Mouse (Mus musculus) brain, embryonic 18.5 days (tissue): Measurements from ENCODE around the gene Mettl7a3.
A peak's percentile ranks its signal among the peaks of the same experiment; 100 is the strongest.
"Not testable (repeated sequence)": the region's sequence is repeated elsewhere in the genome, so short reads cannot be mapped to it uniquely, and the experiment has no call there.

Source experiments
- DNase-seq: peaks from one replicate; pipeline ENCODE4 v3.0.0-alpha.2; 2012; ENCODE audit warnings: low read depth, low spot score

Gene Mettl7a3

DNA sequence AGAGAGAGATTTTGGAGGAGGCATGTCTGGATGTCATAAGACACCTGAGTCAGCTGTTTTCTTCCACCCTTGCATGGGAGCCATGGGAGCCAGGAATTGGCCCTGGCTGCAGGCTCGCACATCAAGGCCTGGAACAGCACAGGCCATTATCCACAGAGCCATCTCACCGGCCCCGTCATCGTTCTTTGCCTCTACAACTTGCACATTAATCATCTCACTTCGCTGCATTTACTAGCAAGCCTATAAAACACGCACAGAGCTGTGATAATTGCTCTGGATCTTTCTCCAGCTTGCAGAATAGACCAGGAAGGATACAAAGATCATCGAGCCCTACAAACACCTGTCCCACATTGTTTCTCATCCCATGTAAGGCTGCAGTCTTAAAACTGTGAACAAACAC, 4.0 kb upstream of the Mettl7a3 start:
- no peak for DNase-seq

DNA sequence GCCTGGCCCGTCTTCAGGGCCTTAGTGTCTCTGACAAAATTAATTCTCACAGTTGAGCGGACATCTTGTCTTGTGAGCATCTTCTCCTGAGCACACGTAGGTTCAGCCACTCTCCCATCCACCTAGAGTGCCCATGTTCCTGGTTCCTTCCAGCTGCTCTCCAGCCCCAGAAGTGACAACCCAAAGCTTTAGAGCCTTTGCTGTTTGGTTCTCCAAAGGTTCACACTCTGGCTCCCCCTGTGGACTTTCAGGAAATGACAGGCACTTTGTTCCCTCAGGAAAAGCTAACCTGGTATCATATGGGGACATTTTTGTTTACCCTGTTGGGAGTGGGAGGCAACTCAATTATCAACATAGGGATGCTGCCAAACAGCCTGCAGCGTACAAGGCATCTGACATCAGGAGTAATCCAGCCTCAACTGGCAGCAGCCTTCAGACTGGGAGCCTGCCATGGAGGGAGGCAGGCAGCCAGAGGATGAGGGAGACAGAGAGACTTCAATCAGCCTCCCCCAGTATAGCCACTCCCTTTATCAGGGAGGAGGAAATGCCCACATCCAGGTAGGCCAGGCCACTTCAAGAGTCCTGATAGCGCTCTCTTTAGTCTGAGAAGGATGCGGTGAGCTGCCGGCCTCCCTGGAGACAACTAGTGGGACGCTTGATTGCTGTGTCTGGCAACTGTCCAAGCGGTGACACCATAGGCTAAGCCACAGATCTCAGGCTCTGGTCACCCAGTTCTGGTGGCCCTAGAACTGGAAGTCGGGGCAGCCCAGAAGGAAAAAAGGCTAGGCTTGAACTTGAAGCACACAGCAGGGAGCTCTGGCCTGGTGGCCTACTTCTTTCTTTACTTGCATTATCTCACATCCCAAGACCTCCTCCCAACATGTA, 2.4 kb upstream of the Mettl7a3 start:
- DNase-seq, result not testable (repeated sequence)

DNA sequence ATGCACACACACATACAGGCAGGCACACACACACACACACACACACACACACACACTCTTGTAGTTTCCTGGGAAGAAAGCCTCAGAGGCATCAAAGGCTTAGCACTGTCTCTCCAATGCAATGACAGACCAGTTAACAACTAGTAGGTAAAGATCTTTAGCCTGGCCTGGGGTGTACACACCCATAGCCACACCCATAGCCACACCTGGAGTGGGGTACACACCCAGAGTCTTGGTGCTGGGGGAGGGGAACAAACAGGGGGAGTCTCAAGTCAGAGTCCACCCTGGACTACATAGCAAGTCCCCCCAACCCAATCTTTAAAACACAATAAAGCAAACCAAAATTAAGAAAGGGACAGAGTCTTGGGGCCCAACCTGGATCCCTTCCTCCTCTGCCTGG, 2.6 kb downstream of the Mettl7a3 start:
- not testable (repeated sequence) for DNase-seq

DNA sequence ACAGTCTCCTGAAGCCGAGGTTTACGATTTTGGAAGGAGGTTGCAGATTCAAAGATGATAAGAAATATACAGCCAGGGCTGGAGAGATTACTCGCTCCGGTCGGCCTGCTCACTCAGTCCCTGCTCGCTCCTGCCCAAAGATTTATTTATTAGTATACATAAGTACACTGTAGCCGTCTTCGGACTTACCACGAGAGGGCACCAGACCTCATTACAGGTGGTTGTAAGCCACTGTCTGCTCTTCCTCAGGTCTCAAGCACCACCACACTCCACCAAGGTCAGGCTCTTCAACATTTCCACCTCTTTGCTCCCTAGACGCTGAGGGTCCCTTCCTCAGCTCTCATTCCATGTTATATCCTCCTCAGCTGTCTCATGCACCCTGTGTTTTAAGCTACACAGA, 3.1 kb downstream of the Mettl7a3 start:
- not testable (repeated sequence) for DNase-seq

- DNase-seq, result not testable (repeated sequence)
These were observed 6.7 kb downstream of the Mettl7a3 start for GRCm38 (mm10) chr15:100341314-100341980.

DNA sequence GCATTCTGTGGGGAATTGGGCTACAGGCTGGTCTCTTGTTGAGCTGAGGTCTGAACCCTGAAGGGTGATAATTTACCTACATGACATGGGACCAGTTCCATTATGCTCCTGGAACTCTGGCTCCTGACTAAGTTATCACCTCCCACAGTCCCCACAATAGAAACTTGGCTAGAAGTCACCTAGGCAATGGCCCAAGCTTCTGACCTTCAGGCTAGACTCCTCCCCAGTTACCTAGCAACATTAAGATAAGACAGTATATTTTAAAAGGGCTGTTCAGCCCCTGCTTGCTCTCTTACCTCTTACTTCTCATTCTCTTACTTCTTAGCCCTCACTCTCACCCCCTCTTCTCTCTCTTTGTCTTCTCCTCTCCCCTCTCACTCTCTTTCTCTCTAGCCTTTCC, 10.8 kb downstream of the Mettl7a3 start:
- no peak for DNase-seq

DNA sequence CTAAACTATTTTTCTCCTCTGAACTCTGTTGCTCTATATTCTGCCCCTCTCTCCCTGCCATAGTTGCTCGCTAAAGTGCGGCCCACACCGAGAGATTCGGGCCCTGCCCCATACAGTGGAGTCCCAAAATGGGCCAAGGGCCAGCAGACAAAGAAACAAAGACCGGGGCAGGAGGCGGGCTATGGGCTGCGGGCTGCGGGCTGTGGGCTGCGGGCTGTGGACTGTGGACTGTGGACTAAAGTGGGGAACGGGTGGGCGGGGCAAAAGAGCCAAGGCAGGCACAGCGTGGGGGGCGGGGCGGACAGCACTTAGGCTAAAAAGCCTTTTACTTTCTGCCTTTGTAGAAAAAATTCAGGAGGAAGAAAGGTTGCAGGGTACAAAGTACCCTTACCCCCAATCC, 12.0 kb downstream of the Mettl7a3 start:
- no peak for DNase-seq

- DNase-seq, result no peak
These were observed 14.8 kb downstream of the Mettl7a3 start for GRCm38 (mm10) chr15:100349496-100349895.

DNA sequence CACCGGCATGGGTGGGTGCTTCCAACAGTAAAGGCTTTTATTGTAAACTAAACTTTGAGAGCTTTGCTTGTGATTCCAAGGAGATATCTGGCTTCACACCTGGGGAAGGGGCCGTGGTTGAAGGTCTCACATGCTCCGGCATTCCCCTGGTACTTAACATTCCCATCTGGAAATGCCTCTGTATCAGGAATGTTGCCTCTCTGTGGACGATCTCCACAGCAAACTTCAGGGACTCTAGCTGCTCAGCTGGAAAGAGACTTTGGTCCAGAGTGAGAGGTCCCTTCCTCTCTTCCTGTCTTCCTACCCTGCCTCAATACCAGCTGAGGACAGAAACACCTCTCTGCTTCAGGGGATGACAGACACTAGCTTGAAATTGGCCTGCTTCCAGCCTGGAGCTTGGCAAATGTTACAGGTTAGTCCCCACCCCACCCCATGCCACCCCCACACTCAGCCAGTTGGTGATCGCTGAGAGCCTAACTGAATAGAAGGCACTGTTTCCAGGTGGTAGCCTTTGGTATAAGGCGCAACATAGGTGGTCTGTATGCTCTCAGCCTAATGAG, 16.9 kb downstream of the Mettl7a3 start:
- no peak for DNase-seq

GRCm38 (mm10) chr15:100352711-100353250, 18.1 kb downstream of the Mettl7a3 start, which contains the start of the genes Methig1 and Mettl7a2:
Methig1 (plus strand) TSS chr15:100353149.
Mettl7a2 (plus strand) TSS chr15:100353200.
- no peak for DNase-seq

DNA sequence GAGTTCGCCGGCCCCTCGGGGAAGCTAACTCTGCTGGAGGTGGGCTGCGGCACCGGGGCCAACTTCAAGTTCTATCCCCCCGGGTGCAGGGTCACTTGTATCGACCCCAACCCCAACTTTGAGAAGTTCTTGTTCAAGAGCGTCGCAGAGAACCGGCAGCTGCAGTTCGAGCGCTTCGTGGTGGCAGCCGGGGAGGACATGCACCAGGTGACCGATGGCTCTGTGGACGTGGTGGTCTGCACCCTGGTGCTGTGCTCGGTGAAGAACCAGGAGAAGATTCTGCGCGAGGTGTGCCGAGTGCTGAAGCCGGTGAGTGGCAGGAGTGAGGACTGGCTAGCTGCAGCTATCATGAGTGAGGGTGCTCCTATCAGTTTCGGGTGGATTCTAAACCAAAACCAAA, 18.7 kb downstream of the Mettl7a3 start:
- DNase-seq, result not testable (repeated sequence)

GRCm38 (mm10) chr15:100355876-100356275, 21.1 kb downstream of the Mettl7a3 start:
- no peak for DNase-seq

GRCm38 (mm10) chr15:100364242-100364641, 29.5 kb downstream of the Mettl7a3 start, which contains the start of gene Higd1c:
Higd1c (plus strand) TSS chr15:100364542.
- no peak for DNase-seq

GRCm38 (mm10) chr15:100365967-100366366, 31.2 kb downstream of the Mettl7a3 start:
- not testable (repeated sequence) for DNase-seq

DNA sequence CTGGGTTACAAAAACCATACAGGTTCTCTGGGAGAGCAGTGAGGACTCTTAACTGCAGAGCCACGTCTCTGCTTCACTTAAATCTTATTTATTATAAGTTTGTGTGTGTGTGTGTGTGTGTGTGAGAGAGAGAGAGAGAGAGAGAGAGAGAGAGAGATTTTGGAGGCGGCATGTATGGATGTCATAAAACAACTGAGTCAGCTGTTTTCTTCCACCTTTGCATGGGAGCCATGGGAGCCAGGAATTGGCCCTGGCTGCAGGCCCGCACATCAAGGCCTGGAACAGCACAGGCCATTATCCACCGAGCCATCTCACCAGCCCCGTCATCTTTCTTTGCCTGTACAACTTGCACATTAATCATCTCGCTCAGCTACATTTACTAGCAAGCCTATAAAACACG, 32.4 kb downstream of the Mettl7a3 start:
- DNase-seq, result no peak

DNA sequence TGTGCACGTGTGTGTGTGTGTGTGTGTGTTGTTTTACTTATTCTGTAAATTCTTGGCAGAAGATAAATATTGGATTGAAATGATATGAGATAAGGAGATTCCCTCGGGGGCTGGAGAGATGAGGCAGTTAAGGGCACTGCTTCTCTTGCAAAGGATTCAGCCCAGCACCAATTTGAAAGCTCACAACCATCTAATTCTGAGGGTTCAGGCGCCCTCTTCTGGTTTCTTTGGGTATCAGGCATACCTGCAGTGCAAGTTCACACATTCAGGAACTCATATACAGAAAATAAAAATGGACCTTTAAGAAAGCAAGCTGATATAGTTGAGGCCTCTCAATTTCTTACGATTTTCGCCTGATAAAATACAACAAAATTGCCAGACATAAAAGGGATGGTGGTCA, 40.3 kb downstream of the Mettl7a3 start:
- DNase-seq, result peak; percentile 40

DNA sequence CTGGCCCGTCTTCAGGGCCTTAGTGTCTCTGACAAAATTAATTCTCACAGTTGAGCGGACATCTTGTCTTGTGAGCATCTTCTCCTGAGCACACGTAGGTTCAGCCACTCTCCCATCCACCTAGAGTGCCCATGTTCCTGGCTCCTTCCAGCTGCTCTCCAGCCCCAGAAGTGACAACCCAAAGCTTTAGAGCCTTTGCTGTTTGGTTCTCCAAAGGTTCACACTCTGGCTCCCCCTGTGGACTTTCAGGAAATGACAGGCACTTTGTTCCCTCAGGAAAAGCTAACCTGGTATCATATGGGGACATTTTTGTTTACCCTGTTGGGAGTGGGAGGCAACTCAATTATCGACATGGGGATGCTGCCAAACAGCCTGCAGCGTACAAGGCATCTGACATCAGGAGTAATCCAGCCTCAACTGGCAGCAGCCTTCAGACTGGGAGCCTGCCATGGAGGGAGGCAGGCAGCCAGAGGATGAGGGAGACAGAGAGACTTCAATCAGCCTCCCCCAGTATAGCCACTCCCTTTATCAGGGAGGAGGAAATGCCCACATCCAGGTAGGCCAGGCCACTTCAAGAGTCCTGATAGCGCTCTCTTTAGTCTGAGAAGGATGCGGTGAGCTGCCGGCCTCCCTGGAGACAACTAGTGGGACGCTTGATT, 43.2 kb downstream of the Mettl7a3 start:
- not testable (repeated sequence) for DNase-seq

GRCm38 (mm10) chr15:100379658-100380057, 44.9 kb downstream of the Mettl7a3 start:
- no peak for DNase-seq

GRCm38 (mm10) chr15:100380104-100380503, 45.4 kb downstream of the Mettl7a3 start:
- DNase-seq, result no peak

GRCm38 (mm10) chr15:100385705-100386104, 51.0 kb downstream of the Mettl7a3 start:
- no peak for DNase-seq

- no peak for DNase-seq
These were observed 53.0 kb downstream of the Mettl7a3 start for GRCm38 (mm10) chr15:100387544-100388223.
